Mouse (Mus musculus): Measurements from ENCODE around the gene Klf12.

Klf12 gene

GRCm38 (mm10) chr14:100156639-100157038 is 127.8 kb downstream of the Klf12 start:
- ATAC-seq (ENCODE audit: insufficient number of reproducible peaks, low FRiP score, low TSS enrichment) = no peak

GRCm38 (mm10) chr14:100147666-100148065 is 136.8 kb downstream of the Klf12 start:
- ATAC-seq (ENCODE audit: insufficient number of reproducible peaks, low FRiP score, low TSS enrichment) = no peak

GRCm38 (mm10) chr14:100140370-100140769 is 144.1 kb downstream of the Klf12 start:
- no peak for ATAC-seq (ENCODE audit: insufficient number of reproducible peaks, low FRiP score, low TSS enrichment)

GRCm38 (mm10) chr14:100134304-100134703 is 150.2 kb downstream of the Klf12 start:
- ATAC-seq (ENCODE audit: insufficient number of reproducible peaks, low FRiP score, low TSS enrichment) = no peak

- no peak for ATAC-seq (ENCODE audit: insufficient number of reproducible peaks, low FRiP score, low TSS enrichment)
Measured at GRCm38 (mm10) chr14:100132479-100132878, 152.0 kb downstream of the Klf12 start.

- no peak for ATAC-seq (ENCODE audit: insufficient number of reproducible peaks, low FRiP score, low TSS enrichment)
Measured at GRCm38 (mm10) chr14:100126126-100126525, 158.4 kb downstream of the Klf12 start.

- ATAC-seq (ENCODE audit: insufficient number of reproducible peaks, low FRiP score, low TSS enrichment) = no peak
Measured at GRCm38 (mm10) chr14:100121075-100121474, 163.4 kb downstream of the Klf12 start.

GRCm38 (mm10) chr14:100119866-100120265 is 164.6 kb downstream of the Klf12 start:
- no peak for ATAC-seq (ENCODE audit: insufficient number of reproducible peaks, low FRiP score, low TSS enrichment)

GRCm38 (mm10) chr14:100113419-100113818 is 171.1 kb downstream of the Klf12 start:
- no peak for ATAC-seq (ENCODE audit: insufficient number of reproducible peaks, low FRiP score, low TSS enrichment)

- ATAC-seq (ENCODE audit: insufficient number of reproducible peaks, low FRiP score, low TSS enrichment) = no peak
Measured at GRCm38 (mm10) chr14:100111735-100112134, 172.7 kb downstream of the Klf12 start.

- no peak for ATAC-seq (ENCODE audit: insufficient number of reproducible peaks, low FRiP score, low TSS enrichment)
Measured at GRCm38 (mm10) chr14:100109563-100109962, 174.9 kb downstream of the Klf12 start.

- ATAC-seq (ENCODE audit: insufficient number of reproducible peaks, low FRiP score, low TSS enrichment) = no peak
Measured at GRCm38 (mm10) chr14:100105570-100105969, 178.9 kb downstream of the Klf12 start.

GRCm38 (mm10) chr14:100104818-100105217 is 179.7 kb downstream of the Klf12 start:
- no peak for ATAC-seq (ENCODE audit: insufficient number of reproducible peaks, low FRiP score, low TSS enrichment)

GRCm38 (mm10) chr14:100103818-100104217 is 180.7 kb downstream of the Klf12 start:
- no peak for ATAC-seq (ENCODE audit: insufficient number of reproducible peaks, low FRiP score, low TSS enrichment)

- ATAC-seq (ENCODE audit: insufficient number of reproducible peaks, low FRiP score, low TSS enrichment) = no peak
Measured at GRCm38 (mm10) chr14:100097208-100098189, 187.0 kb downstream of the Klf12 start.

- no peak for ATAC-seq (ENCODE audit: insufficient number of reproducible peaks, low FRiP score, low TSS enrichment)
Measured at GRCm38 (mm10) chr14:100095730-100096129, 188.7 kb downstream of the Klf12 start.

GRCm38 (mm10) chr14:100090517-100090916 is 194.0 kb downstream of the Klf12 start:
- no peak for ATAC-seq (ENCODE audit: insufficient number of reproducible peaks, low FRiP score, low TSS enrichment)

GRCm38 (mm10) chr14:100079620-100080019 is 204.9 kb downstream of the Klf12 start:
- ATAC-seq (ENCODE audit: insufficient number of reproducible peaks, low FRiP score, low TSS enrichment) = no peak

- ATAC-seq (ENCODE audit: insufficient number of reproducible peaks, low FRiP score, low TSS enrichment) = no peak
Measured at GRCm38 (mm10) chr14:100072431-100073195, 211.9 kb downstream of the Klf12 start.

GRCm38 (mm10) chr14:100069543-100070090 is 214.9 kb downstream of the Klf12 start:
- ATAC-seq (ENCODE audit: insufficient number of reproducible peaks, low FRiP score, low TSS enrichment) = peak; percentile 40

GRCm38 (mm10) chr14:100068715-100069114 is 215.8 kb downstream of the Klf12 start:
- no peak for ATAC-seq (ENCODE audit: insufficient number of reproducible peaks, low FRiP score, low TSS enrichment)
